Mouse (Mus musculus) T-helper 2 cell (primary cell): ENCODE measurements around the gene Pmm1.

Experiments
- in situ Hi-C: fragments of 300-600 bp; cut with MboI, MseI; formaldehyde crosslinking; loops from one replicate; pipeline ENCODE4 v1.15.1; 2025; ENCODE audit warnings: high pct_unique_total_duplicates

Gene Pmm1

GRCm38 (mm10) chr15:81956457-81956856 lies 4.3 kb downstream of the Pmm1 start:
- in situ Hi-C loops: no loop called here

DNA sequence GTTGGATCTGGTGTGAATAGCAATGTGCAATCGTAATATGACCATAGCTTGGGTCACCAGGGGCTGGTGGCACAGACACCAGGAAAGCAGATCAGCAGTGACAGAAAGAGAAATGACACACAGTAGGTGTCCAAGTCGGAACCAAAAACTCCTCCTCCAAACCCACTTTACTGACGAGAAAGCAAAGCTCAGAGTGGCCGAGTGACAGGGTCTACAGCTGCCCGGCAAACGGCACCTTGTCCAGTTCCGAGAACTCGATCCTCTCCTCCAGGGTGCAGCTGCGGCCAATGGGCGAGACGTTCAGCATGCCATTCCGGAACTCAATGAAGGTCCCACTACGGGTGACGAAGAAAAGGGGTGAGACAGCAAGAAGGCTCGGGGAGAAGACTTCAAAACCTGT lies 5.3 kb downstream of the Pmm1 start:
- in situ Hi-C loops: no loop called here

GRCm38 (mm10) chr15:81954716-81955115 lies 6.0 kb downstream of the Pmm1 start:
- in situ Hi-C loops: loop anchor here (5.0 kb wide), 1 partner anchor 38 kb away; no protein-coding TSS in a partner anchor

- in situ Hi-C loops: loop anchor here (5.0 kb wide), 1 partner anchor 38 kb away; no protein-coding TSS in a partner anchor
Measured at GRCm38 (mm10) chr15:81954151-81954583, 6.6 kb downstream of the Pmm1 start.

DNA sequence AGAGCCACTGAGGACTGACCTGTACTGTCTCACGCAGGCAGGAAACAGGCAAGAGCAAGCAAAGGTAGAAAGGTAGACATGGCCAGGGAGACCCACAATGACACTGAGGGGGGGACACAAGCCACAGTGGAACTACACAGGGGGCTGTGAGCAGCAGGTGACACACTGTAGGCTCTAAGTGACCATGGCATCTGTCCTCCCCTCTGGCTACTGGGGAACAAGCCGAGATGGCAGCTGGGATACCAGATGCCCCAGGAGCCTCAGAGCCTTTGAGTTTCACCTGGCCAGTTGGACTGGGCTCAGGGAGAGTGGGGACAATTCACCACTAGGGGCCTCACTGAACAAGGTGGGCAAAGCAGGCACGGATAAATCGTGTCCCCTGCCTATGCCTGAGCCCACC lies 8.4 kb downstream of the Pmm1 start:
- in situ Hi-C loops: loop anchor here (5.0 kb wide), 1 partner anchor 40 kb away; no protein-coding TSS in a partner anchor

GRCm38 (mm10) chr15:81951159-81951558 lies 9.6 kb downstream of the Pmm1 start:
- in situ Hi-C loops: loop anchor here (5.0 kb wide), 1 partner anchor 41 kb away; no protein-coding TSS in a partner anchor

- in situ Hi-C loops: loop anchor here (5.0 kb wide), 1 partner anchor 42 kb away; no protein-coding TSS in a partner anchor
Measured at GRCm38 (mm10) chr15:81950716-81951115, 10.0 kb downstream of the Pmm1 start.

GRCm38 (mm10) chr15:81949476-81950131 lies 11.1 kb downstream of the Pmm1 start:
- in situ Hi-C loops: loop anchor here (5.0 kb wide), 1 partner anchor 43 kb away; no protein-coding TSS in a partner anchor

GRCm38 (mm10) chr15:81949076-81949475 lies 11.7 kb downstream of the Pmm1 start:
- in situ Hi-C loops: no loop called here

DNA sequence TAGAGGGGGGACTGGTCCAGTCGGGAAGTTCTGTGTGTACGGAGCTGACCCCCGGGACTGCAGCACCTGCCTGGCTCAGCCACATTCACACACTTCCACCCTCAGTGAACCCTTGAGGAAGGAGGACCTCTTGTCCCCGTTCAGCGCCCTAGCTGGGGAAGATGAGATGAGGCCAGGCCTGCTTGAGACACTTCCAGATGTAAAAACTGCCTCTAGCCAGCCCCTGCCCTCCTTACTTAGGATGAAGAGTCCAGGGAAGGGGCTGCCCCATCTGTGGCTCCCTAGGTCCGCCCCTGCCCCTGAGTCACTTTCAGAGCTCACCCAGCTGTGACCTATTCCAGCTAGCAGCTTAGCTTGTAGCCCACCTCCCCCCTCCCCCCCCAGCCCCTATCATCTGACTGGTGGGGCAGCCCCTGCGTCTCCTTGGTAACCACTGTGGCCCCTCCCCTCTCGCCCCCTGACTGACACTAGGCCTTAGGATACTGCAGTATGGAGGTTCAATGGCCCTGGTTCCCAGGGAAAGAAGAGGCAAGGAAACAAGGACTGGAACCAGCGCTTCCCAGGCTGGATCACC lies 17.5 kb downstream of the Pmm1 start:
- in situ Hi-C loops: no loop called here

GRCm38 (mm10) chr15:81941010-81941409 lies 19.7 kb downstream of the Pmm1 start:
- in situ Hi-C loops: no loop called here

DNA sequence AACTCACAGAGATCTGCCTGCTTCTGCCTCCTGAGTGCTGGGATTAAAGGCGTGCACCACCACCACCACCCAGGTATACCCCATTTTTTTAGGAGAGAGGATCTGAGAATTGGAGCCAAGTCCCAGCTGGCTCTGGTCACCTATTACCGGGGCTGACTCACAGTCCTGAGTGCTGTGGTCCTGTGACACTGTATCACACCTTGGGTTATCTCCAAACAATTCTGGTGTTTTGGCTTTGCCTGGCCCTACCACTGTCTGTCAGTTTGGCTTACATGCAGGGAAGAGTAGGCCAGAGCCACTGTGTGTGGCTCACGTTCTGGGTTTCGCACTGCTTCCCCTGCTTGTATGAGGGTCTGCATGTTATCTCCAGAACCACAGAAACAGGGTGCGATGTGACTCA lies 20.5 kb downstream of the Pmm1 start:
- in situ Hi-C loops: no loop called here

DNA sequence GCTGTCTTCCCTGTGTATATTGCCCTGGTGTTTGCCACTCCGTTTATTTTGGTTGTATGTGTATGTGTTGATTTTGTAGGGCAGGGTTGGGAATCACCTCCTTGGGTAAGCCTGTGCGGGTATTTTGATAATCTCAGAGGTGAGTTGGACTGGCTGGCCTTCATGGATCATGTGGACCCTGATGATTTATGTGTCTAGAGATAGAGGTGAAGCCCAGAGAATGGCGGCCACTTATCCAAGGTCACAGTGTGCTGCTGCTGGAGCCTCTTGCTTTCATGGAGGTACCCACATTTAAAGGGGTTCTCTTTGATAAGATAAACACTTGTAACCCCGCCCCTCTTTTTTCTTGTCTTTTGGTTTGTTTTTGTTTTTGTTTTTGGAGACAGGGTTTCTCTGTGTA lies 21.0 kb downstream of the Pmm1 start:
- in situ Hi-C loops: no loop called here

GRCm38 (mm10) chr15:81939157-81939715 lies 21.5 kb downstream of the Pmm1 start:
- in situ Hi-C loops: no loop called here

DNA sequence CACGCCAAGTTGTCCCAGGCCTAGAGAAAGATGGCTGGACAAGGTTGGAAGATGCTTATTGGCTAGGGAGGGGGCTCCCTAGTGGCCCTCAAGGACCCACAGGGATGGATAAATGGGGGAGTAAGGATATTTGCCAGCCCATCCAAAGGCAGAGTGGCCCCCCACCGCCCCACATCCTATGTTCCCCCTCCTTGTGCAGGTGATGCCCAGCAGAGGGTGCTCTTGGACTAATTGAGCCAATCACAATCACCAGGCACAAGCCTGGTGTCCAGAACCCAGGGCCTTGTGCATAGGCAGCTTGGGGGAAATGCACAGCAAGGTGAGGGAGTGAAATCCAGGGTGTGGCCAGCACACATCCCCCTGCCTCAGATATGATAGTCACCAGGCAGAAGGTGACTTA lies 22.5 kb downstream of the Pmm1 start:
- in situ Hi-C loops: no loop called here

DNA sequence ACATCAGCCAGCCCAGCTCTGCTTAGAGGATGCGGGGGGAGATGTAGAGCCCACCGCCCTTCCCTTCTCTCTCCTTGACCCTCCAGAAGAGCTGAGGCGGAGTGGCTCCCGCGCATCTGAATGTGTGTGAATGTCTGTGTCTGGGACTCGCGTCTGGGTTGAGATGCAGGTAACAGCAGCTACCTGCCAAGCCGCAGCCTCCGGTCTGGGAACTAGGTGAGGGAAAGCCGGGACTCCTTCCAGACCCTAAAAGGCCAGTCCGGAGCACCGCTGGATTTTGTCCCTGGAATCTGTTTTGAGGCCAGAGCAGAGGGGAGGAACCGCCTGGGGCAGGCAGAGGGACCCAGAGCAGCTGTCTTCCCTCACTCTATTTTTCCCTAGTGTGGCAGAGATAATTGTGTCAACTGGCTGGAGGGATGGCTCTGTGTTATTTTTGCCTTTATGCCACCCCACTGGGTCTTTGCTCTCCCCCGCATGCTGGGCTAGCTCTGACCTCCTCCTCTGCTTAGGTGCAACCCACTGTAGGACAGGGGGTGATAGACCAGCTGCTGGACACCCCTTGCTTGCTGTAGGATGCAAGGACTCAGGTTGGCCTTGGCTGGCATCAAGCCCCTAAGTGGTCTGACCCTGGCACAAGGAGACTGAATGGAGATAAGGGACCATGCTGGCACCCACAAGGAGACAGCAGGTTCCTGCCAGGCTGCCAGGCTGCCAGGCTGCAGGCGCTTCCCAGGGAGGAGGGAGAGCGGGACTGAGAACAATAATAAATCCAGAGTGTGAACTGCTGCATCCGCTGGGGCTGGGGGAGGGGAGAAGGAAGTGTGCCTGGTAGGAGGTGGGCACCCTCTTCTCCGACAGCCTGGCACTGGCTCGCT lies 23.4 kb downstream of the Pmm1 start:
- in situ Hi-C loops: no loop called here

DNA sequence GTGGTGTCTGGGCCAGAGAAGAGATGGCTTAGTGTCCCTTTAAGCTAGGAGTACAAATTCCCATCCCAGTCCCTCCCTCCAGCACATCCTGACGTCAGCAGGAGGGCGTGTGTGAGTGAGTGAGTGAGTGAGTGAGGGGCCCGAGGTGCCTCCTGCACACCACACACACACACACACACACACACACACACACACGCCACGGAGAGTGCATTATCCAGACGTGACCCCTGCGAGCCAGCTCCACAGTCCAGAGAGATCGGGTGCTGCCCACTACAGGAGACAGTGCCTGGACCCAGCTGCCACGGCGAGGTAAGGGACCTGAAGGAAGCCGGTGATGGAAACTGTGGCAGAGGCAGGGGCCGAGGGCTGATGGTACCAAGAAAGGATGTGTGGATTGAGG lies 24.1 kb downstream of the Pmm1 start, which contains the start of gene Csdc2:
TSS of gene Csdc2 (plus strand) at position 81 of the 400 bp plus-strand sequence.
- in situ Hi-C loops: no loop called here

DNA sequence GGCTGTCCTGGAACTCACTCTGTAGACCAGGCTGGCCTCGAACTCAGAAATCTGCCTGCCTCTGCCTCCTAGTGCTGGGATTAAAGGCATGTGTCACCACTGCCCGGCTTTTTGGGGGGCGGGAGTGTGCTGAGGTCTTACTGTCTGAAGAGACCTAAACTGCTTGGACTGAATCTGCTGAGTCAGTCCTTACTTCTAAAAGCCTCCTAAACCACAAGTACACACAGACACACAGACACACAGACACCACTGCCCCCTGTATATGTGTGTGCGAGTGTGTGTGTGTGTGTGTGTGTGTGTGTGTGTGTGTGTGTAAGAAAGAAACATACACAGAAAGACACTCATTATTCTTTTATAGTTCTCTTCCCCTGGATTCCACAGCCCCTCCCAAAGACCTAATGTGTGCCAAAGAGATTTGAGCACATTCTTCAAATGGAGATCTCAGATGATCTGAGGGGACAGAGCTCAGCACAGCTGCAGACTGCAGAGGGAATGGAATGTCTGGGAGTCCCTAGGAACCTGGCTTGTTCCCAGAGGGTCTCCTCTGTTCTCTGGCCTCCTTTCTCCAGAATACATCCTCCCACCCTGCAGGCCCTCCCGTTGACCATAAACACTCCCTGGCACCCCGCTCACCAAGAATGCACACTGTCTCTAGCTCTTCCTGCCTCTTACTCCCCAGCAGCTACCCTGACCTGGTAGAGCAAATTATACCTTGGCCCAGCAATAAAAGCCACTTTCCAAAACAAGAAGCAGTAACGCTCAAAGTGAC lies 24.7 kb downstream of the Pmm1 start:
- in situ Hi-C loops: no loop called here

DNA sequence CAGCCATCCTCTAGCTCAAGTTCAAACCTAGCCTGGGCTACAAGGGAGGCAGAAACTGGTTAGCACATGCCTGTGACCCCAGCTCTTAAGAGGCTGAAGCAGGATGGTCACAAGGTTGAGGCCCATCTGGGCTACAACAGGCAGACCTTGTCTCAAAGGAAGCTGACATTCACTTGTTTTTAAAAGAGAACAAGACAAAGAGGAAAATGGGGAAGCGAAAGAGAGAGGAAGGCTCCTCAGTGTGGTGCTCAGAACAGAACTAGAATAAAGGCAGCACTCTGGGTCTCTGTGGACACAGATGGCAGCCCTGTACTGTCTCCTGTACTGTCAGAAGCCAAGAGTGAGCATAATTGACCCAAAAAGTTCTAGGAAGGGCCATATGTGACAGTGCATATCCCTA lies 26.7 kb downstream of the Pmm1 start:
- in situ Hi-C loops: no loop called here

- in situ Hi-C loops: no loop called here
Measured at GRCm38 (mm10) chr15:81932951-81933470, 27.7 kb downstream of the Pmm1 start.

- in situ Hi-C loops: no loop called here
Measured at GRCm38 (mm10) chr15:81928277-81928676, 32.5 kb downstream of the Pmm1 start.
